Mouse (Mus musculus) hindbrain, embryonic 16.5 days (tissue): ENCODE results near the gene Ssbp1. TPM values are rescaled to one million over a fixed set of nuclear protein-coding genes. Genes with fewer than 3 reads are reported as not detected.

Source experiments
- ATAC-seq: fragments of 200-750 bp; cut with Nextera tagmentation; 2 replicates; pipeline ENCODE4 v1.8.0; 2017; ENCODE audit warnings: moderate TSS enrichment, moderate library complexity
- H3K27ac ChIP-seq: fragments of 300-500 bp; sonication (generic); 2 replicates; pipeline ENCODE4 v1.5.1; 2014; ENCODE audit warnings: low read depth, mild to moderate bottlenecking, control low read depth, low read length, moderate library complexity
- H3K27me3 ChIP-seq: fragments of 300-500 bp; sonication (generic); replicated peaks from 2 replicates; pipeline ENCODE4 v1.6.1; 2014; ENCODE audit warnings: low read length; ENCODE audit not compliant: control insufficient read depth, insufficient read depth
- H3K36me3 ChIP-seq: fragments of 300-500 bp; sonication (generic); 2 replicates; pipeline ENCODE4 v1.6.1; 2014; ENCODE audit warnings: mild to moderate bottlenecking, low read length, moderate library complexity, mixed read lengths; ENCODE audit not compliant: control insufficient read depth, insufficient read depth
- H3K4me1 ChIP-seq: fragments of 300-500 bp; sonication (generic); 2 replicates; pipeline ENCODE4 v1.6.1; 2014; ENCODE audit warnings: low read depth, low read length; ENCODE audit not compliant: control insufficient read depth, insufficient read depth
- H3K4me2 ChIP-seq: fragments of 300-500 bp; sonication (generic); 2 replicates; pipeline ENCODE4 v1.6.1; 2014; ENCODE audit warnings: mild to moderate bottlenecking, low read length, control low read depth, moderate library complexity
- H3K4me3 ChIP-seq: fragments of 300-500 bp; sonication (generic); 2 replicates; pipeline ENCODE4 v1.5.1; 2014; ENCODE audit warnings: mild to moderate bottlenecking, low read length, control low read depth, moderate library complexity
- H3K9ac ChIP-seq: fragments of 300-500 bp; sonication (generic); 2 replicates; pipeline ENCODE4 v1.6.1; 2014; ENCODE audit warnings: low read depth, mild to moderate bottlenecking, control low read depth, low read length, moderate library complexity
- H3K9me3 ChIP-seq: fragments of 300-500 bp; sonication (generic); 2 replicates; pipeline ENCODE4 v1.6.1; 2014; ENCODE audit warnings: mild to moderate bottlenecking, low read length, moderate library complexity; ENCODE audit not compliant: control insufficient read depth
- WGBS: fragments of 180-500 bp; shearing (Covaris S2); extraction: QIAGEN DNeasy Blood & Tissue Kit; methylation state at CpG from one replicate; pipeline ENCODE4 v1.1.7; 2014; 5-methylcytosine and 5-hydroxymethylcytosine counted together
- polyA plus RNA-seq: library from polyadenylated mRNA; unstranded; fragments of >200 nt; fragmentation: Nextera tagmentation; extraction: Ambion mirVana; gene quantifications from 2 replicates; pipeline ENCODE4 v1.2.1, GENCODE M21; 2015

The Ssbp1 gene
- polyA plus RNA-seq, 1 experiment from 2014 or later = 90.6 TPM

- no peak overlapping the region for H3K27ac ChIP-seq
- 49% methylated on average over 3 of the region's 3 CpGs for WGBS
- no peak overlapping the region for H3K9ac ChIP-seq
- H3K4me2 ChIP-seq = no peak overlapping the region
- no peak for ATAC-seq
- no peaks in the 10 kb centered on the region for H3K36me3 ChIP-seq
- no peak overlapping the region for H3K4me3 ChIP-seq
- H3K27me3 ChIP-seq = 0 out of 2 replicates have a peak, but pooled peaks cover 2% of the 10 kb centered on the region
- no peaks in the 10 kb centered on the region for H3K9me3 ChIP-seq
- H3K4me1 ChIP-seq = no peaks in the 10 kb centered on the region
Observed at GRCm38 (mm10) chr6:40441755-40442154, 29.4 kb upstream of the Ssbp1 start.

DNA sequence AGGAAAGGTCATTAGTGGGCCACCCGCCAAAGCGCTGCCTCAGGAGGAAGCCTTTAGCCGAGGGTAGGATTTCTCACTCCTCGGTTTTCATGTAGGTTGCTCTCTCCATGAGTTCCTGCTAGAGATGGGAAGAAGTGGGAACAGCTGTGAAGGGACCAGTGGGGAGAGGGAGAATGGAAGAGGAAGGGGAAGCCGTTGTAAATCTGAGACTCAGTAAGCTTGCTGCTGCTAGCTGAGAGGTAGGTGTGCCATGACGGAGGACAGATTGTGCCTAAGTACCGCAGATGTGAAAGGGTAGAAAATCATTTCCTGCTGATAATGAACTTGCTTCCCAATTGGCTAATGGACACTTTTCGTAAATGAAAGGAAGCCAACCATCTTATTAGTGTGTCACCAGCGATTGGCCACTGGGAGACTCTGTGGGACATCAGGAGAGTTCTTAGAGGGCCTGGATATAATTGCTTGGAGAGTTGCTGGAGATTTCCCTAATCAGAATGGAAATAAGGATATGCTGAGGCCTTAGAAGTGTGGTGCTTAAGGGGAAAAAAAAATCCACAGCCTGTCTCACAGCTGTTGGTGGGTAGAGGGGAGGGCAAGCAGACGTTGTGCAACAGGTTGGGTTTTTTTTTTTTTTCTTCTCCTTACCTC lies 27.7 kb upstream of the Ssbp1 start:
- Histone ChIP-seq H3K9ac (no peak overlapping the region), H3K4me1 (no peaks in the 10 kb centered on the region), H3K4me3 (no peak overlapping the region), H3K27me3 (0 out of 2 replicates have a peak, but pooled peaks cover 2% of the 10 kb centered on the region), H3K36me3 (no peaks in the 10 kb centered on the region), H3K4me2 (no peak overlapping the region), H3K9me3 (no peaks in the 10 kb centered on the region), H3K27ac (no peak overlapping the region)
- ATAC-seq = peak; percentile 37; the same call in 1 of the 2 replicates
- WGBS = 36% methylated on average over 10 of the region's 10 CpGs

- Histone ChIP-seq H3K36me3 (no peaks in the 10 kb centered on the region), H3K4me3 (no peak overlapping the region), H3K4me1 (no peaks in the 10 kb centered on the region), H3K4me2 (no peak overlapping the region), H3K9ac (no peak overlapping the region), H3K27ac (no peak overlapping the region), H3K27me3 (no peaks in the 10 kb centered on the region), H3K9me3 (no peaks in the 10 kb centered on the region)
- ATAC-seq = no peak
Observed at GRCm38 (mm10) chr6:40448626-40449025, 22.5 kb upstream of the Ssbp1 start.

- Histone ChIP-seq H3K36me3 (no peaks in the 10 kb centered on the region), H3K27ac (no peak overlapping the region), H3K4me3 (no peak overlapping the region), H3K9me3 (no peaks in the 10 kb centered on the region), H3K4me1 (no peaks in the 10 kb centered on the region), H3K9ac (no peak overlapping the region), H3K27me3 (no peaks in the 10 kb centered on the region), H3K4me2 (no peak overlapping the region)
- ATAC-seq = no peak
- 22% methylated on average over 7 of the region's 7 CpGs for WGBS
Observed at GRCm38 (mm10) chr6:40454436-40455041, 16.6 kb upstream of the Ssbp1 start.

DNA sequence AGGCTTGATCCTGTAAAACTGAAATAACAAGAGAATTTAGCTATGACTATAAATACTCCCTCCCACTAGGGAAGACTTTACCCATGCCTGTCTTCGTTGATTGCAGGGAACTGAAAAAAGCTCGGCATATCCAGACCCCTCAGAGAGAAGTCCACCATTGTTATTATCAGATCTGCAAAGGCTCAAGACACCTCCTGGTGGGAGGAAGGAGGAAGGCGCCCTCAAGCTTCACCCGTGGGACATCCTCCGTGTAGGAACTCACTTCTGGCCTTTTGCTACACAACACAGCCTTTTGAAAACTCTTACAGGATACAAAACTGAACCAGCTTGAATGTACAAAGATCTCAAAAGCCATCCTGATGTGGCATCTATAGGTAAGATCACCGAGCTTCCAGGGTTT lies 5.4 kb upstream of the Ssbp1 start:
- Histone ChIP-seq H3K4me1 (no peaks in the 10 kb centered on the region), H3K4me2 (no peak overlapping the region), H3K27ac (no peak overlapping the region), H3K9me3 (no peaks in the 10 kb centered on the region), H3K4me3 (no peak overlapping the region), H3K9ac (no peak overlapping the region), H3K36me3 (no peaks in the 10 kb centered on the region), H3K27me3 (peaks cover 3% of the 10 kb centered on the region; the same call in 1 of the 2 replicates)
- no peak for ATAC-seq
- whole genome bisulfite sequencing = 47% methylated on average over 6 of the region's 6 CpGs

DNA sequence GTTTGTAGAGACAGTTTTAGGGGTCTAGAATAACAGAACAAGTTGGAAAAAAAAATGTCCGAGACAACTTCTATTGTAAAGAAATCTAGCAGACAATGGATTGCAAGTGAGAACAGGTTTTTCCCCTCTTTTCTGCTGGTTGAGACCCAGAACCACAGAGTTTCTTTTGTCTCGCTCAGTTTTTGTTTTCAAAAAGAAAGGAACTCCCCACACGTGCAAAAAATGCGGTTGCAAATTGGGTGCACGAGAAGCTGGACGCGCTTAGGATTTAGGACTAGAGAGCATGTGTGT lies 513 bp downstream of the Ssbp1 start:
- Histone ChIP-seq H3K27me3 (no peaks in the 10 kb centered on the region), H3K4me1 (peaks cover 7% of the 10 kb centered on the region), H3K9ac (peak overlapping the region; percentile 87), H3K4me2 (peak overlapping the region; percentile 79), H3K36me3 (peaks cover 26% of the 10 kb centered on the region), H3K9me3 (no peaks in the 10 kb centered on the region), H3K27ac (peak overlapping the region; percentile 95), H3K4me3 (peak overlapping the region; percentile 87)
- ATAC-seq = peak; percentile 9; the same call in 1 of the 2 replicates
- WGBS = 2% methylated on average over 7 of the region's 7 CpGs

GRCm38 (mm10) chr6:40476132-40476531 lies 5.0 kb downstream of the Ssbp1 start:
- Histone ChIP-seq H3K9me3 (no peaks in the 10 kb centered on the region), H3K27me3 (no peaks in the 10 kb centered on the region), H3K36me3 (peaks cover 45% of the 10 kb centered on the region), H3K4me2 (no peak overlapping the region), H3K4me3 (no peak overlapping the region), H3K9ac (no peak overlapping the region), H3K4me1 (peaks cover 7% of the 10 kb centered on the region), H3K27ac (no peak overlapping the region)
- WGBS = 90% methylated on average over 4 of the region's 4 CpGs
- ATAC-seq = no peak

- H3K9ac ChIP-seq = no peak overlapping the region
- no peaks in the 10 kb centered on the region for H3K4me1 ChIP-seq
- H3K4me3 ChIP-seq = no peak overlapping the region
- ATAC-seq = no peak
- H3K27ac ChIP-seq = no peak overlapping the region
- 83% methylated on average over 1 of the region's 1 CpGs for WGBS
- no peaks in the 10 kb centered on the region for H3K9me3 ChIP-seq
- no peaks in the 10 kb centered on the region for H3K27me3 ChIP-seq
- H3K36me3 ChIP-seq = peaks cover 52% of the 10 kb centered on the region
- H3K4me2 ChIP-seq = no peak overlapping the region
Observed at GRCm38 (mm10) chr6:40479705-40480104, 8.6 kb downstream of the Ssbp1 start.

DNA sequence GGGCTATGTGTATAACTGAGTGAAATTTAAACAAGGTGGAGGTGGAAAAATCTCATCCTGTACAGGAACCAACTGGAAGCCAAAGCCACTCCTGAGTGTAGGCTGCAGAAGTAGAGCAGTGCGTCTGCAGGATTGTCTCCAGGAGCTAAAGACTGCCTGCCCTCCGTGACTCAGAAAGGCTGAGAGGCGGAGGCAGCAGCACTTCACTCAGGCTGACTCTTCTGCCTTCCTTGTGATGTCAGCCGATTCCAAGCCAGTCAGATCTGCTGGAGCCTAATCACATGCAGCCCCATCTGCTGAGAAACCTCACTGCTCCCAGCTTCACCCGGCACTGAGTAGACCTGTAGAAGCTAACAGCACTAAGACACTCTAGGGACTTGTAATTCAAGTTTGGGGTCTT lies 11.2 kb downstream of the Ssbp1 start:
- H3K4me1 ChIP-seq = no peaks in the 10 kb centered on the region
- no peak overlapping the region for H3K27ac ChIP-seq
- no peak overlapping the region for H3K9ac ChIP-seq
- no peaks in the 10 kb centered on the region for H3K27me3 ChIP-seq
- no peak for ATAC-seq
- H3K36me3 ChIP-seq = peaks cover 34% of the 10 kb centered on the region
- WGBS = 89% methylated on average over 5 of the region's 5 CpGs
- H3K4me2 ChIP-seq = no peak overlapping the region
- H3K9me3 ChIP-seq = no peaks in the 10 kb centered on the region
- no peak overlapping the region for H3K4me3 ChIP-seq
